10 mouse cellular contexts compared by ENCODE assay signal in genomic region chr9:42865036-42865829, GRCm38 (mm10).
A peak's percentile ranks its signal among the peaks of the same experiment; 100 is the strongest.
DNase-seq lines count a peak whose midpoint lies in the region; ATAC-seq lines count a peak whose summit lies in the region.
"Had no signal": no experiment of that assay in that cellular context is flagged by ENCODE, and none has a peak within 500 bp of the region (broad histone marks: within the 10 kb centered on the region; RNA-seq: fewer than 3 reads in every experiment).

No protein-coding gene starts in this region.

- H3K27me3 ChIP-seq in kidney, embryonic 14.5 days (ENCODE audit: control insufficient read depth, insufficient read depth, low read length) = no peaks in the 10 kb centered on the region
- H3K27me3 ChIP-seq in limb, embryonic 10.5 days (ENCODE audit: low read depth, poor library complexity, severe bottlenecking) = no peaks in the 10 kb centered on the region
- H3K27me3 ChIP-seq in stomach, embryonic 15.5 days (replicated peaks) = no peaks in the 10 kb centered on the region

- H3K27ac ChIP-seq in kidney, embryonic 14.5 days (ENCODE audit: low read depth, low read length) = peak overlapping the region; percentile 44; the same call in 1 of the 2 replicates
- H3K27ac ChIP-seq in limb, embryonic 10.5 days = peak overlapping the region; percentile 72; the same call in 1 of the 2 replicates
- peak overlapping the region; percentile 73 for H3K27ac ChIP-seq in stomach, embryonic 15.5 days
- H3K27ac ChIP-seq: limb, embryonic 15.5 days had no signal

- H3K9me3 ChIP-seq in kidney, embryonic 14.5 days (ENCODE audit: control insufficient read depth, low read length) = no peaks in the 10 kb centered on the region
- H3K9me3 ChIP-seq in limb, embryonic 10.5 days (replicated peaks) = no peaks in the 10 kb centered on the region
- no peaks in the 10 kb centered on the region for H3K9me3 ChIP-seq in stomach, embryonic 15.5 days
- H3K9me3 ChIP-seq: limb, embryonic 15.5 days had no signal

- H3K36me3 ChIP-seq in kidney, embryonic 14.5 days (ENCODE audit: control insufficient read depth, insufficient read depth, low read length) = no peaks in the 10 kb centered on the region
- H3K36me3 ChIP-seq in limb, embryonic 10.5 days = no peaks in the 10 kb centered on the region
- H3K36me3 ChIP-seq in stomach, embryonic 15.5 days = no peaks in the 10 kb centered on the region
- H3K36me3 ChIP-seq: limb, embryonic 15.5 days had no signal

- no peak overlapping the region for H3K4me3 ChIP-seq in kidney, embryonic 14.5 days (ENCODE audit: low read length)
- no peak overlapping the region for H3K4me3 ChIP-seq in limb, embryonic 10.5 days
- no peak overlapping the region for H3K4me3 ChIP-seq in stomach, embryonic 15.5 days (replicated peaks)
- H3K4me3 ChIP-seq: limb, embryonic 15.5 days had no signal

- no peak for DNase-seq in kidney, adult 9 months
- peak; percentile 57 for DNase-seq in testis, postnatal 10 days (ENCODE audit: low spot score)
- DNase-seq in testis, postnatal 14 days (ENCODE audit: low spot score) = no peak
- no peak for DNase-seq in limb, embryonic 10.5 days (ENCODE audit: low spot score)
- DNase-seq in adrenal gland, adult (ENCODE audit: inconsistent age in 2 of 2, low spot score in 1 of 2) = no peak
- DNase-seq in cerebellum, postnatal 4 days (ENCODE audit: low spot score in 2 of 2) = no peak
- DNase-seq: cerebellum, adult 9-10 months had no signal

- ATAC-seq in kidney, embryonic 14.5 days (ENCODE audit: low FRiP score, low TSS enrichment) = peak; percentile 58
- peak; percentile 68 for ATAC-seq in stomach, embryonic 15.5 days (ENCODE audit: insufficient read depth, low FRiP score, low read depth)

- WGBS in kidney, embryonic 14.5 days = 39% methylated on average over 11 of the region's 11 CpGs
- WGBS in limb, embryonic 10.5 days = 55% methylated on average over 11 of the region's 11 CpGs
- 31% methylated on average over 11 of the region's 11 CpGs for WGBS in stomach, embryonic 15.5 days

- peaks cover 18% of the 10 kb centered on the region for H3K4me1 ChIP-seq in kidney, embryonic 14.5 days (ENCODE audit: control insufficient read depth, insufficient read depth, low read length)
- peaks cover 43% of the 10 kb centered on the region for H3K4me1 ChIP-seq in limb, embryonic 10.5 days
- peaks cover 22% of the 10 kb centered on the region for H3K4me1 ChIP-seq in stomach, embryonic 15.5 days

- no peak overlapping the region for H3K9ac ChIP-seq in kidney, embryonic 14.5 days (ENCODE audit: low read depth, low read length)
- H3K9ac ChIP-seq in stomach, embryonic 15.5 days = no peak overlapping the region
- H3K9ac ChIP-seq: limb, embryonic 15.5 days had no signal

- H3K4me2 ChIP-seq in kidney, embryonic 14.5 days (replicated peaks; ENCODE audit: low read depth, low read length) = 0 out of 2 replicates have a peak overlapping the region, but pooled peaks have one; percentile 5
- H3K4me2 ChIP-seq in stomach, embryonic 15.5 days = no peak overlapping the region
- H3K4me2 ChIP-seq: limb, embryonic 15.5 days had no signal
